Mouse (Mus musculus) intestine, embryonic 15.5 days (tissue): Measurements from ENCODE around the gene Rplp0. TPM values are rescaled to one million over a fixed set of nuclear protein-coding genes. Genes with fewer than 3 reads are reported as not detected.

Experiments used
- polyA plus RNA-seq: library from polyadenylated mRNA; unstranded; fragments of >200 nt; fragmentation: Nextera tagmentation; extraction: Ambion mirVana; gene quantifications from 2 replicates; pipeline ENCODE4 v1.2.1, GENCODE M21; 2015

Rplp0 gene
- polyA plus RNA-seq, 1 experiment from 2014 or later, result 1,607 TPM

Other genes starting within 250 kb of the Rplp0 start
- 217 and 220 TPM in 2 replicates for gene Srsf9, start 232.3 kb upstream of the Rplp0 start, polyA plus RNA-seq
- gene Gatc, start 218.3 kb upstream of the Rplp0 start, polyA plus RNA-seq, result 24.8 and 24.9 TPM in 2 replicates
- 62.7 and 66.3 TPM in 2 replicates for gene Triap1, start 218.2 kb upstream of the Rplp0 start, polyA plus RNA-seq
- 1,187 and 1,356 TPM in 2 replicates for gene Cox6a1, start 210.5 kb upstream of the Rplp0 start, polyA plus RNA-seq
- gene Msi1, start 129.9 kb upstream of the Rplp0 start, polyA plus RNA-seq, result 8.7 and 10.4 TPM in 2 replicates
- gene Pla2g1b, start 93.2 kb upstream of the Rplp0 start, polyA plus RNA-seq, result 2.1 and 2.9 TPM in 2 replicates
- 18.6 and 19.8 TPM in 2 replicates for gene Sirt4, start 74.7 kb upstream of the Rplp0 start, polyA plus RNA-seq
- 56.9 and 58.2 TPM in 2 replicates for gene Pxn, start 52.8 kb upstream of the Rplp0 start, polyA plus RNA-seq
- gene Gcn1l1, start 5.8 kb downstream of the Rplp0 start, polyA plus RNA-seq, result 31.8 and 34.7 TPM in 2 replicates
- gene Rab35, start 72.4 kb downstream of the Rplp0 start, polyA plus RNA-seq, result 16.3 and 16.5 TPM in 2 replicates
- gene Bicdl1, start 172.2 kb downstream of the Rplp0 start, polyA plus RNA-seq, result 11.3 and 11.4 TPM in 2 replicates